Mouse (Mus musculus) intestine, postnatal 0 days (tissue): ENCODE results near the gene Mib2. TPM values are rescaled to one million over a fixed set of nuclear protein-coding genes. Genes with fewer than 3 reads are reported as not detected.
"Not testable (repeated sequence)": the region's sequence is repeated elsewhere in the genome, so short reads cannot be mapped to it uniquely, and the experiment has no call there.

Experiments used
- ATAC-seq: fragments of 200-750 bp; cut with Nextera tagmentation; 2 replicates; pipeline ENCODE4 v1.8.0; 2017; ENCODE audit warnings: mild to moderate bottlenecking, moderate TSS enrichment, moderate library complexity
- H3K27ac ChIP-seq: fragments of 300-500 bp; sonication (generic); 2 replicates; pipeline ENCODE4 v1.5.1; 2014; ENCODE audit warnings: mild to moderate bottlenecking, low read depth, low read length, moderate library complexity
- H3K27me3 ChIP-seq: fragments of 300-500 bp; sonication (generic); replicated peaks from 2 replicates; pipeline ENCODE4 v1.6.1; 2014; ENCODE audit warnings: low read length, mixed read lengths; ENCODE audit not compliant: control insufficient read depth, insufficient read depth
- H3K36me3 ChIP-seq: fragments of 300-500 bp; sonication (generic); 2 replicates; pipeline ENCODE4 v1.6.1; 2014; ENCODE audit warnings: mild to moderate bottlenecking, moderate library complexity; ENCODE audit not compliant: control insufficient read depth, insufficient read depth
- H3K4me1 ChIP-seq: fragments of 300-500 bp; sonication (generic); replicated peaks from 2 replicates; pipeline ENCODE4 v1.6.1; 2014; ENCODE audit warnings: antibody characterized with exemption, low read length, mixed read lengths; ENCODE audit not compliant: control insufficient read depth, insufficient read depth
- H3K4me2 ChIP-seq: fragments of 300-500 bp; sonication (generic); replicated peaks from 2 replicates; pipeline ENCODE4 v1.6.1; 2014; ENCODE audit warnings: low read depth, mild to moderate bottlenecking, moderate library complexity
- H3K4me3 ChIP-seq: fragments of 300-500 bp; sonication (generic); 2 replicates; pipeline ENCODE4 v1.5.1; 2014; ENCODE audit warnings: low read depth, low read length
- H3K9ac ChIP-seq: fragments of 300-500 bp; sonication (generic); 2 replicates; pipeline ENCODE4 v1.6.1; 2014; ENCODE audit warnings: mild to moderate bottlenecking, low read depth, low read length
- H3K9me3 ChIP-seq: fragments of 300-500 bp; sonication (generic); 2 replicates; pipeline ENCODE4 v1.6.1; 2016; ENCODE audit warnings: mixed run types; ENCODE audit not compliant: control insufficient read depth
- CTCF ChIP-seq: sonication (generic); IDR thresholded peaks from 2 replicates; pipeline ENCODE4 v1.5.1; 2016; ENCODE audit warnings: low read depth, mild to moderate bottlenecking, control low read depth, antibody characterized with exemption, moderate library complexity
- WGBS: fragments of 180-500 bp; shearing (Covaris S2); extraction: QIAGEN DNeasy Blood & Tissue Kit; methylation state at CpG from one replicate; pipeline ENCODE4 v1.1.7; 2014; 5-methylcytosine and 5-hydroxymethylcytosine counted together
- polyA plus RNA-seq: library from polyadenylated mRNA; unstranded; fragments of >200 nt; fragmentation: Nextera tagmentation; extraction: Ambion mirVana; gene quantifications from 2 replicates; pipeline ENCODE4 v1.2.1, GENCODE M21; 2015

Mib2 gene
- polyA plus RNA-seq, 1 experiment from 2014 or later = 8.2 TPM

- Histone ChIP-seq H3K4me1 (peaks cover 17% of the 10 kb centered on the region), H3K27me3 (0 out of 2 replicates have a peak, but pooled peaks cover 10% of the 10 kb centered on the region), H3K36me3 (peaks cover 53% of the 10 kb centered on the region), H3K9ac (peak overlapping the region; percentile 64), H3K27ac (peak overlapping the region; percentile 66; the same call in 1 of the 2 replicates), H3K4me3 (peak overlapping the region; percentile 43), H3K4me2 (peak overlapping the region; percentile 89), H3K9me3 (no peaks in the 10 kb centered on the region)
- ATAC-seq = no peak
- 33% methylated on average over 36 of the region's 36 CpGs for WGBS
- no peak for TF ChIP-seq CTCF
Measured at GRCm38 (mm10) chr4:155652283-155653085, 16.5 kb downstream of the Mib2 start.

- peaks cover 17% of the 10 kb centered on the region for H3K4me1 ChIP-seq
- peak overlapping the region; percentile 89 for H3K4me2 ChIP-seq
- WGBS = 35% methylated on average over 15 of the region's 15 CpGs
- H3K36me3 ChIP-seq = peaks cover 51% of the 10 kb centered on the region
- H3K9me3 ChIP-seq = no peaks in the 10 kb centered on the region
- no peak for TF ChIP-seq CTCF
- H3K27me3 ChIP-seq = 0 out of 2 replicates have a peak, but pooled peaks cover 10% of the 10 kb centered on the region
- 0 out of 2 replicates have a peak overlapping the region, but pooled peaks have one; percentile 43 for H3K4me3 ChIP-seq
- H3K9ac ChIP-seq = no peak overlapping the region
- peak; percentile 62 for ATAC-seq
- peak overlapping the region; percentile 60 for H3K27ac ChIP-seq
Measured at GRCm38 (mm10) chr4:155651553-155652269, 17.3 kb downstream of the Mib2 start.

- 88% methylated on average over 11 of the region's 11 CpGs for WGBS
- ATAC-seq = no peak
- Histone ChIP-seq H3K27me3 (0 out of 2 replicates have a peak, but pooled peaks cover 10% of the 10 kb centered on the region), H3K36me3 (peaks cover 51% of the 10 kb centered on the region), H3K9me3 (no peaks in the 10 kb centered on the region), H3K4me2 (no peak overlapping the region), H3K4me3 (no peak overlapping the region), H3K9ac (no peak overlapping the region), H3K4me1 (peaks cover 14% of the 10 kb centered on the region), H3K27ac (peak overlapping the region; percentile 28; the same call in 1 of the 2 replicates)
- TF ChIP-seq CTCF = no peak
Measured at GRCm38 (mm10) chr4:155649355-155649754, 19.6 kb downstream of the Mib2 start.

- H3K27me3 ChIP-seq = no peaks in the 10 kb centered on the region
- no peak overlapping the region for H3K9ac ChIP-seq
- 0 out of 2 replicates have a peak overlapping the region, but pooled peaks have one; percentile 28 for H3K27ac ChIP-seq
- H3K4me2 ChIP-seq = no peak overlapping the region
- no peaks in the 10 kb centered on the region for H3K4me1 ChIP-seq
- no peak for TF ChIP-seq CTCF
- peaks cover 69% of the 10 kb centered on the region for H3K36me3 ChIP-seq
- H3K4me3 ChIP-seq = no peak overlapping the region
- H3K9me3 ChIP-seq = no peaks in the 10 kb centered on the region
- 79% methylated on average over 5 of the region's 5 CpGs for WGBS
- peak; percentile 18; the same call in 1 of the 2 replicates for ATAC-seq
Measured at GRCm38 (mm10) chr4:155645721-155646120, 23.3 kb downstream of the Mib2 start.

- not testable (repeated sequence) for H3K9ac ChIP-seq, ATAC-seq, H3K9me3 ChIP-seq, H3K4me3 ChIP-seq, H3K4me2 ChIP-seq, H3K27me3 ChIP-seq, H3K4me1 ChIP-seq
- Histone ChIP-seq H3K36me3 (peaks cover 69% of the 10 kb centered on the region), H3K27ac (0 out of 2 replicates have a peak within 1 kb of the TSS, but pooled peaks have one; percentile 28)
- 90% methylated on average over 2 of the region's 2 CpGs for WGBS
Measured at GRCm38 (mm10) chr4:155645308-155645707, 23.7 kb downstream of the Mib2 start, which contains the start of gene Gm10563. TSS of gene Gm10563 (minus strand) at chr4:155645408.

GRCm38 (mm10) chr4:155643531-155643930 lies 25.5 kb downstream of the Mib2 start:
- WGBS = 44% methylated on average over 1 of the region's 1 CpGs
- Histone ChIP-seq H3K36me3 (peaks cover 64% of the 10 kb centered on the region), H3K9me3 (no peaks in the 10 kb centered on the region), H3K4me3 (no peak overlapping the region), H3K27ac (peak overlapping the region; percentile 41; the same call in 1 of the 2 replicates), H3K4me1 (no peaks in the 10 kb centered on the region), H3K4me2 (no peak overlapping the region), H3K9ac (no peak overlapping the region), H3K27me3 (no peaks in the 10 kb centered on the region)
- TF ChIP-seq CTCF = no peak
- peak; percentile 49; the same call in 1 of the 2 replicates for ATAC-seq
